In the genomic region with DNA sequence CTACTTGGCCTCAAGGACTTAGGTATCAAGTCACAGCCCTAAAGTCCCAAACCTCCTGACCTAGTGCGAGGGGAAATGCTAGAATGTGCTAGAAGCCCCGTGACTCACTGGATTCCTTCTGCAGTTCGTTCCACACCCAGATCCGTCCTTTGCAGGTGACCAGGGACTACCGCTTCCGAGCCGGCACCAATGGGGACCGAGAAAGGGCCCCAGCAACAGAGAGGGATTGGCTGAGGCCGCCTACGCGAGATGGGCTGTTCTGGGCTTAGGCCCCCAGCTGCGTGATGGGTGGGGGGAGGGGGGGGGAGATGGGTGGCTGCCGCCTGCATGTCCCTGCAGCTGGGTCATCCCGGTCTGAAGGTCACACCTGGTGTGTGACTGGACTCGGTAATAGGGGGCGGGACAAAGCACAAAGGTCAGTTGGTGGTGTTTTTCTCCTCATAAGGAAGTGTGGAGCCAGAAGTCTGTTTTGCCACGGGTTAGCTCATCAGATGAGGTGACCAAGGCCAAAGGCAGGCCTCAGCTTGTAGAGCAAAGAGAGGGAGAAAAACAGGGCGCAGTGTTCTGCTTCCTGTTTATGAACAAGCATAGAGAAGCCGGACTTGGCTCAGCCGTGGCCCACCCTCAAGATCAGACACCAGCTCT, we compare ENCODE assay signal across 8 mouse cellular contexts. TPM values are rescaled to one million over a fixed set of nuclear protein-coding genes. Genes with fewer than 3 reads are reported as not detected.
DNase-seq lines count a peak whose midpoint lies in the region; ATAC-seq and TF ChIP-seq lines count a peak whose summit lies in the region.

No protein-coding gene starts in this region.

- peak overlapping the region; percentile 41; the same call in 1 of the 2 replicates for H3K9ac ChIP-seq in lung, postnatal 0 days (replicated peaks; ENCODE audit: low read depth)

- peaks cover 1% of the 10 kb centered on the region; the same call in 1 of the 2 replicates for H3K27me3 ChIP-seq in hindbrain, embryonic 10.5 days (ENCODE audit: insufficient read depth, poor library complexity, severe bottlenecking)
- no peaks in the 10 kb centered on the region for H3K27me3 ChIP-seq in lung, postnatal 0 days (replicated peaks; ENCODE audit: insufficient read depth, low read length)

- peaks cover 44% of the 10 kb centered on the region for H3K4me1 ChIP-seq in hindbrain, embryonic 10.5 days (replicated peaks)
- H3K4me1 ChIP-seq in lung, postnatal 0 days (ENCODE audit: insufficient read depth, low read depth, low read length): peaks cover 17% of the 10 kb centered on the region; the same call in 1 of the 2 replicates

- H3K9me3 ChIP-seq in hindbrain, embryonic 10.5 days: no peaks in the 10 kb centered on the region
- H3K9me3 ChIP-seq in lung, postnatal 0 days (ENCODE audit: low read length): no peaks in the 10 kb centered on the region

- H3K4me2 ChIP-seq in lung, postnatal 0 days (replicated peaks; ENCODE audit: low read depth, low read length): peak overlapping the region; percentile 44

- peak; percentile 98 for DNase-seq in MEL-GATA-1-ER (ENCODE audit: extremely low read depth, low read depth)
- peak; percentile 95 for DNase-seq in cerebellum, adult 9-10 months
- peak; percentile 96 for DNase-seq in hindbrain, embryonic 10.5 days (ENCODE audit: low spot score)
- peak; percentile 98 for DNase-seq in layer of hippocampus, adult 9-11 months
- peak; percentile 99 for DNase-seq in lung, postnatal 0 days (ENCODE audit: low spot score)
- DNase-seq in ovary, postnatal 14 days (ENCODE audit: low spot score): peak; percentile 86
- DNase-seq in thymus, postnatal 14 days: peak; percentile 97

- peak; percentile 77 for ATAC-seq in frontal cortex, adult (ENCODE audit: low TSS enrichment)
- ATAC-seq in lung, postnatal 0 days: peak; percentile 90

- TF ChIP-seq EP300 in lung, postnatal 0 days (IDR thresholded peaks at IDR 0.05): peak; percentile 91

- H3K36me3 ChIP-seq in hindbrain, embryonic 10.5 days: peaks cover 8% of the 10 kb centered on the region
- 0 out of 2 replicates have a peak, but pooled peaks cover 5% of the 10 kb centered on the region for H3K36me3 ChIP-seq in lung, postnatal 0 days (ENCODE audit: insufficient read depth, low read length)

- WGBS in hindbrain, embryonic 10.5 days: under 1% methylated on average over 20 of the region's 20 CpGs
- WGBS in lung, postnatal 0 days: under 1% methylated on average over 20 of the region's 20 CpGs

- peak overlapping the region; percentile 47 for H3K4me3 ChIP-seq in hindbrain, embryonic 10.5 days
- H3K4me3 ChIP-seq in lung, postnatal 0 days (ENCODE audit: low read depth, low read length): peak overlapping the region; percentile 14; the same call in 1 of the 2 replicates

- H3K27ac ChIP-seq in hindbrain, embryonic 10.5 days: peak overlapping the region; percentile 98
- peak overlapping the region; percentile 99 for H3K27ac ChIP-seq in lung, postnatal 0 days (ENCODE audit: low read length)

- no peak for TF ChIP-seq CTCF in lung, postnatal 0 days (IDR thresholded peaks at IDR 0.05)

RNA-seq across cellular contexts. Expression of a gene that starts 3.1 kb away (rescaled TPM):
- polyA plus RNA-seq in hindbrain, embryonic 10.5 days (2016; fragmentation: Nextera tagmentation; extraction: Ambion mirVana): 928 and 1,134 TPM in 2 replicates
- 751 and 865 TPM in 2 replicates for polyA plus RNA-seq in lung, postnatal 0 days (2015; fragmentation: Nextera tagmentation; extraction: Ambion mirVana)

RNA-seq across cellular contexts. Expression of a gene that starts 4.0 kb away (rescaled TPM):
- 0.52 and 0.86 TPM in 2 replicates for polyA plus RNA-seq in hindbrain, embryonic 10.5 days (2016; fragmentation: Nextera tagmentation; extraction: Ambion mirVana)
- 0.63 and 0.77 TPM in 2 replicates for polyA plus RNA-seq in lung, postnatal 0 days (2015; fragmentation: Nextera tagmentation; extraction: Ambion mirVana)

RNA-seq across cellular contexts. Expression of a gene that starts 40.8 kb away (rescaled TPM):
- polyA plus RNA-seq in hindbrain, embryonic 10.5 days (2016; fragmentation: Nextera tagmentation; extraction: Ambion mirVana): 19.2 and 21.0 TPM in 2 replicates
- 4.3 and 5.9 TPM in 2 replicates for polyA plus RNA-seq in lung, postnatal 0 days (2015; fragmentation: Nextera tagmentation; extraction: Ambion mirVana)

RNA-seq across cellular contexts. Expression of a gene that starts 48.3 kb away (rescaled TPM):
- 46.9 and 53.8 TPM in 2 replicates for polyA plus RNA-seq in hindbrain, embryonic 10.5 days (2016; fragmentation: Nextera tagmentation; extraction: Ambion mirVana)
- 12.8 and 13.3 TPM in 2 replicates for polyA plus RNA-seq in lung, postnatal 0 days (2015; fragmentation: Nextera tagmentation; extraction: Ambion mirVana)

RNA-seq across cellular contexts. Expression of a gene that starts 52.2 kb away (rescaled TPM):
- polyA plus RNA-seq in hindbrain, embryonic 10.5 days (2016; fragmentation: Nextera tagmentation; extraction: Ambion mirVana): 41.2 and 43.6 TPM in 2 replicates
- 54.9 and 64.9 TPM in 2 replicates for polyA plus RNA-seq in lung, postnatal 0 days (2015; fragmentation: Nextera tagmentation; extraction: Ambion mirVana)

Comparison
In these comparisons a context has a peak if more than half of its experiments do, and no peak if none do; other contexts are left out.
1. Peak in every context shown above with its lines: DNase-seq, ATAC-seq, H3K4me3 ChIP-seq and H3K27ac ChIP-seq.